Mouse (Mus musculus) ES-E14 (cell line): Measurements from ENCODE around the gene Map4k3. TPM values are rescaled to one million over a fixed set of nuclear protein-coding genes. Genes with fewer than 3 reads are reported as not detected.

Experiments used
- DNase-seq: peaks from one replicate; pipeline ENCODE4 v3.0.0-alpha.2; 2013; ENCODE audit warnings: low read depth, low spot score
- H3K27ac ChIP-seq: 2 replicates; pipeline ENCODE4 v1.5.1; 2012; ENCODE audit warnings: low read depth, mild to moderate bottlenecking, low read length, moderate library complexity, mixed read lengths; ENCODE audit not compliant: poor library complexity, insufficient read depth, severe bottlenecking
- H3K36me3 ChIP-seq: 2 replicates; pipeline ENCODE4 v1.6.1; 2012; ENCODE audit warnings: mild to moderate bottlenecking, low read length, moderate library complexity, mixed read lengths; ENCODE audit not compliant: control insufficient read depth, poor library complexity, insufficient read depth, severe bottlenecking
- H3K4me1 ChIP-seq, 2 experiments: fragments of 150-350 bp in 1 of 2; sonication (generic) in 1 of 2; 2 replicates each; pipeline ENCODE4 v1.6.1; 2012; ENCODE audit warnings: low read length in 2 of 2, mild to moderate bottlenecking in 1 of 2, mixed read lengths in 1 of 2; ENCODE audit not compliant: control insufficient read depth in 2 of 2, insufficient read depth in 2 of 2, poor library complexity in 1 of 2
- H3K4me3 ChIP-seq, 2 experiments: fragments of 150-350 bp in 1 of 2; sonication (generic) in 1 of 2; 2 replicates each; pipeline ENCODE4 v1.5.1; 2012; ENCODE audit warnings: low read length in 2 of 2, low read depth in 1 of 2, mild to moderate bottlenecking in 1 of 2, mixed read lengths in 1 of 2; ENCODE audit not compliant: insufficient read depth in 1 of 2, poor library complexity in 1 of 2, severe bottlenecking in 1 of 2
- H3K9ac ChIP-seq: 2 replicates; pipeline ENCODE4 v1.6.1; 2012; ENCODE audit warnings: low read depth, mild to moderate bottlenecking, low read length, mixed read lengths; ENCODE audit not compliant: poor library complexity, insufficient read depth, severe bottlenecking
- H3K9me3 ChIP-seq: fragments of 150-350 bp; sonication (generic); 2 replicates; pipeline ENCODE4 v1.6.1; 2012; ENCODE audit warnings: low read depth, mild to moderate bottlenecking, low read length; ENCODE audit not compliant: control insufficient read depth, insufficient read depth
- CHD2 ChIP-seq: IDR thresholded peaks from 2 replicates; pipeline ENCODE4 v1.6.1; 2014; ENCODE audit warnings: mild to moderate bottlenecking, low read depth, low read length, inconsistent platforms
- HCFC1 ChIP-seq: IDR thresholded peaks from 2 replicates; pipeline ENCODE4 v1.6.1; 2012; ENCODE audit warnings: low read length, inconsistent platforms, borderline replicate concordance; ENCODE audit not compliant: insufficient read depth
- MAFK ChIP-seq: IDR thresholded peaks from 2 replicates; pipeline ENCODE4 v1.6.1; 2014; ENCODE audit warnings: mild to moderate bottlenecking, low read depth, low read length, inconsistent platforms; ENCODE audit not compliant: insufficient read depth
- ZC3H11A ChIP-seq: IDR thresholded peaks from 2 replicates; pipeline ENCODE4 v1.6.1; 2012; ENCODE audit warnings: low read depth, mild to moderate bottlenecking, inconsistent platforms, low read length, borderline replicate concordance
- ZNF384 ChIP-seq: IDR thresholded peaks from 2 replicates; pipeline ENCODE4 v1.6.1; 2012; ENCODE audit warnings: low read depth, low read length, inconsistent platforms
- in situ Hi-C, 2 experiments: fragments of 600-800 bp; cut with MboI; formaldehyde crosslinking; loops; one replicate each; pipeline ENCODE4 v1.15.1; 2025; ENCODE audit warnings: low sequenced_read_pairs in 2 of 2, inconsistent platforms in 1 of 2; ENCODE audit not compliant: unreplicated experiment in 2 of 2
- total RNA-seq: library from RNA; depleted of rRNA; stranded (reverse); fragments of 300-350 nt; gene quantifications from 2 replicates; pipeline ENCODE4 v1.2.3, GENCODE M21; 2012

The Map4k3 gene
- total RNA-seq, 1 experiment = 22.3 TPM

- Histone ChIP-seq H3K4me3 (no peak overlapping the region), H3K4me1 (peaks cover 3 to 7% of the 10 kb centered on the region in 2 experiments; a peak in 2 of 4 replicates), H3K36me3 (no peaks in the 10 kb centered on the region), H3K9me3 (no peaks in the 10 kb centered on the region), H3K27ac (no peak overlapping the region), H3K9ac (no peak overlapping the region)
- TF ChIP-seq ZC3H11A (no peak), MAFK (no peak), HCFC1 (no peak)
- no peak for DNase-seq
- in situ Hi-C loops = no loop called here
These were observed 170.8 kb downstream of the Map4k3 start for GRCm38 (mm10) chr17:80557461-80557860.

GRCm38 (mm10) chr17:80553318-80554270 is 174.7 kb downstream of the Map4k3 start:
- H3K36me3 ChIP-seq = no peaks in the 10 kb centered on the region; the same call in 1 of the 2 replicates
- H3K27ac ChIP-seq = no peak overlapping the region
- in situ Hi-C loops = loop anchor here in 1 of 2 experiments (5.0 kb wide), 1 partner anchor 71 kb away; the partner anchor contains the start of gene Sos1
- peak overlapping the region; percentile 81 to 86 for H3K4me3 ChIP-seq
- peak overlapping the region; percentile 89 for H3K9ac ChIP-seq
- peak; percentile 82 for DNase-seq
- H3K9me3 ChIP-seq = no peaks in the 10 kb centered on the region
- H3K4me1 ChIP-seq = peaks cover 0 to 3% of the 10 kb centered on the region in 2 experiments; a peak in 1 of 4 replicates
- TF ChIP-seq CHD2 (peak; percentile 72), HCFC1 (0 out of 2 replicates have a peak, but pooled peaks have one; percentile 8), ZNF384 (no peak), ZC3H11A (peak; percentile 36; the same call in 1 of the 2 replicates), MAFK (peak; percentile 63)

- in situ Hi-C loops = loop anchor here in 1 of 2 experiments (5.0 kb wide), 1 partner anchor 70 kb away; the partner anchor contains the start of gene Sos1
- Histone ChIP-seq H3K9me3 (no peaks in the 10 kb centered on the region), H3K4me3 (no peak overlapping the region; a peak in 1 of 4 replicates), H3K9ac (no peak overlapping the region), H3K4me1 (peaks cover 0 to 2% of the 10 kb centered on the region in 2 experiments; a peak in 1 of 4 replicates), H3K27ac (no peak overlapping the region), H3K36me3 (no peaks in the 10 kb centered on the region; the same call in 1 of the 2 replicates)
- DNase-seq = no peak
- TF ChIP-seq HCFC1 = no peak
- TF ChIP-seq CHD2 = no peak
- no peak for TF ChIP-seq MAFK
- no peak for TF ChIP-seq ZNF384
- TF ChIP-seq ZC3H11A = no peak
These were observed 175.6 kb downstream of the Map4k3 start for GRCm38 (mm10) chr17:80552653-80553052.

GRCm38 (mm10) chr17:80550981-80551380 is 177.3 kb downstream of the Map4k3 start:
- no peak for DNase-seq
- Histone ChIP-seq H3K4me3 (no peak overlapping the region), H3K9me3 (no peaks in the 10 kb centered on the region), H3K36me3 (no peaks in the 10 kb centered on the region; the same call in 1 of the 2 replicates), H3K27ac (no peak overlapping the region), H3K9ac (no peak overlapping the region), H3K4me1 (peaks cover 0 to 2% of the 10 kb centered on the region in 2 experiments; a peak in 1 of 4 replicates)
- TF ChIP-seq CHD2 (no peak), MAFK (no peak), ZNF384 (no peak), ZC3H11A (no peak), HCFC1 (no peak)
- in situ Hi-C loops = loop anchor here in 1 of 2 experiments (5.0 kb wide), 1 partner anchor 69 kb away; the partner anchor contains the start of gene Sos1
